Mouse (Mus musculus): ENCODE results near the gene Ugt2b38. TPM values are rescaled to one million over a fixed set of nuclear protein-coding genes. Genes with fewer than 3 reads are reported as not detected.
"Not testable (repeated sequence)": the region's sequence is repeated elsewhere in the genome, so short reads cannot be mapped to it uniquely, and the experiment has no call there.

Ugt2b38 gene
- polyA plus RNA-seq, 1 experiment from 2014 or later: 2.2 TPM

DNA sequence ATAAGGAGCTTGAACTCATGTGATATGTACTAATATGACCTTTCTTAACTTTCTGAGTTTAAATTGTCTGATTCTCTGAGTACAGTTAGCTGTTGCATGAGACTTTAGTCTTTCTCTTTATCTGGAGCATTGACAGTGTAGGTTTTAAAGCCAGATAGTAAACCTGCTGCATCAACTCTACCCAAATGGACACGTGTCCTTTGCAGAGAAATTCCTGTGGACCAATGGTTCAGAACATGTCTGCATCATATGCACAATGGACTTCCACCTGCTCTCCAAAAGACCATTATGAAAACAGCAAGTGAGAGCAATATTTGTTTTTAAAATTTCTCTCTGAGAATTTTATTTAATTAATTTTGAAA is 50.5 kb downstream of the Ugt2b38 start:
- Histone ChIP-seq H3K27ac (no peak overlapping the region), H3K4me3 (replicated peaks) (no peak overlapping the region), H3K27me3 (no peaks in the 10 kb centered on the region), H3K4me1 (no peaks in the 10 kb centered on the region), H3K9ac (no peak overlapping the region), H3K9me3 (replicated peaks) (no peaks in the 10 kb centered on the region), H3K36me3 (no peaks in the 10 kb centered on the region), H3K4me2 (no peak overlapping the region)
- 57% methylated on average over 1 of the region's 1 CpGs for WGBS
- ATAC-seq (replicated peaks; ENCODE audit: low FRiP score): no peak

DNA sequence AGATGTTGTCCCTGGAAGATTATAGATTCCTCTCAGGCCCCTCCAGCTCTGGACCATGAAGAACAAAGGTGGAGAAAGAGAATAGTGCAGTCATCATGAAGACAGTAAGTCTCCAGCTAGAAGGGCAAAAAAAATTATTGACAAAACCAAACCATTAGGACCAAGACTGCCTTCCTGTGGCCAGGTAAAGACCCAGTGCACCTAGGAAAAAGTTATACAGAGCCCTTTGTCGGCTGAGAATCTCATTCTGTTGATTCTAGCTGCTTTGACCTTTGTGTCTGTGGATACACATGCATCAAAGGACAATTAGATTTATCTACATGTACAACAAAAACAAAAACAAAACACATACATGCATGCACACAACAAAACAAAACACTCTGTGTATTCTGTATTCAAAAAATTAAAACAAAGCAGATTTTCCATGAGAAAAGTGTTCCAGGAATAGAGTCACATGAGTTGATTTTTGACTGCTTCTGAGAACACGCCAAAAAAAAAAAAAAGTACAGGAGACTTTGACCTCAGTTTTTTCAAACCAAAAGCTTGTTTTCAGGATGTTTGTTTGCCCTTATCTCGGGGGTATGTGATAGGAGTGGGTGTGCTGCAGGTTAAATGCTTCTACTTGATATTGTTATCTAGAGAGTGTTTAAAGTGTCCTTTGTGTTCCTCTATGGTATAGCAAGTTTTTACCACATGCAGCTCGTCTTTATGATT is 51.1 kb downstream of the Ugt2b38 start:
- H3K4me2 ChIP-seq; ATAC-seq (replicated peaks; ENCODE audit: low FRiP score); H3K36me3 ChIP-seq; H3K27me3 ChIP-seq; H3K9ac ChIP-seq; H3K4me1 ChIP-seq; H3K4me3 ChIP-seq (replicated peaks); H3K27ac ChIP-seq; H3K9me3 ChIP-seq (replicated peaks): not testable (repeated sequence)
- WGBS: 61% methylated on average over 4 of the region's 4 CpGs

Other genes with a start within 250 kb of the Ugt2b38 start
- gene Ugt2b37, start 169.4 kb downstream of the Ugt2b38 start, polyA plus RNA-seq (2015; fragmentation: Nextera tagmentation; extraction: Ambion mirVana): 26.8 and 28.9 TPM in 2 replicates
- 0.08 TPM in 1 of 2 replicates, not detected in the other for gene Ugt2a3, start 87.0 kb downstream of the Ugt2b38 start, polyA plus RNA-seq (2015; fragmentation: Nextera tagmentation; extraction: Ambion mirVana)
- not detected in 2 replicates for gene Ugt2a2, start 58.1 kb upstream of the Ugt2b38 start, polyA plus RNA-seq (2015; fragmentation: Nextera tagmentation; extraction: Ambion mirVana)
- gene Gm43638, start 62.6 kb upstream of the Ugt2b38 start, polyA plus RNA-seq (2015; fragmentation: Nextera tagmentation; extraction: Ambion mirVana): not detected in 2 replicates
- gene Ugt2a1, start 66.7 kb upstream of the Ugt2b38 start, polyA plus RNA-seq (2015; fragmentation: Nextera tagmentation; extraction: Ambion mirVana): not detected in 2 replicates
- 1.3 and 2.4 TPM in 2 replicates for gene Sult1b1, start 114.0 kb upstream of the Ugt2b38 start, polyA plus RNA-seq (2015; fragmentation: Nextera tagmentation; extraction: Ambion mirVana)
- gene Sult1d1, start 144.8 kb upstream of the Ugt2b38 start, polyA plus RNA-seq (2015; fragmentation: Nextera tagmentation; extraction: Ambion mirVana): 54.9 and 59.1 TPM in 2 replicates
- 0.42 and 0.91 TPM in 2 replicates for gene Sult1e1, start 167.4 kb upstream of the Ugt2b38 start, polyA plus RNA-seq (2015; fragmentation: Nextera tagmentation; extraction: Ambion mirVana)
- not detected in 2 replicates for gene Csn1s1, start 242.0 kb upstream of the Ugt2b38 start, polyA plus RNA-seq (2015; fragmentation: Nextera tagmentation; extraction: Ambion mirVana)

Data from kidney, embryonic 15.5 days (tissue).